Mouse (Mus musculus) naive thymus-derived CD4-positive, alpha-beta T cell, adult 2 months (primary cell): ENCODE results near the gene Npvf.

ENCODE experiments used
- DNase-seq: peaks from one replicate; pipeline ENCODE4 v3.0.0-alpha.2; 2011; ENCODE audit warnings: low read depth

Npvf gene

DNA sequence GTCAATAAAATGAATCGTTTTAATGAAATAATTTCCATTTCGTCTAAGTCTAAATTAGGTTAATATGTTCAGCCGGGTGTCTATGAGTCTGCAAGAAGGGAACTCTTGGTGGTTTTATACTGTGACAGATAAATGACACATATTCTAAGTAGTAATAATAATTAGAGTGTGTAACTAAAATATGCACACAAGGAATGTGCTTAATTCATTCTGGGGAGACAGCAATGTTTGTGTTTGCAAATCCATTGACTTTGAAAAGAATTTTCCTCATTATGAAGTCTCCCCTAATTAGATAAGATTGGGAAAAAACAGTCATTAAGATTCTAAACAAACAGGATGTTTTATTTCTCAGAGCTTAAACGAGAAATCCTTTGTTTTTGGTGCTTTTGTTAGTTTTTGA, at the start of gene Npvf:
Gene Npvf, minus strand, starts transcription at position 84 of the 400 bp plus-strand sequence.
- DNase-seq = no peak

DNA sequence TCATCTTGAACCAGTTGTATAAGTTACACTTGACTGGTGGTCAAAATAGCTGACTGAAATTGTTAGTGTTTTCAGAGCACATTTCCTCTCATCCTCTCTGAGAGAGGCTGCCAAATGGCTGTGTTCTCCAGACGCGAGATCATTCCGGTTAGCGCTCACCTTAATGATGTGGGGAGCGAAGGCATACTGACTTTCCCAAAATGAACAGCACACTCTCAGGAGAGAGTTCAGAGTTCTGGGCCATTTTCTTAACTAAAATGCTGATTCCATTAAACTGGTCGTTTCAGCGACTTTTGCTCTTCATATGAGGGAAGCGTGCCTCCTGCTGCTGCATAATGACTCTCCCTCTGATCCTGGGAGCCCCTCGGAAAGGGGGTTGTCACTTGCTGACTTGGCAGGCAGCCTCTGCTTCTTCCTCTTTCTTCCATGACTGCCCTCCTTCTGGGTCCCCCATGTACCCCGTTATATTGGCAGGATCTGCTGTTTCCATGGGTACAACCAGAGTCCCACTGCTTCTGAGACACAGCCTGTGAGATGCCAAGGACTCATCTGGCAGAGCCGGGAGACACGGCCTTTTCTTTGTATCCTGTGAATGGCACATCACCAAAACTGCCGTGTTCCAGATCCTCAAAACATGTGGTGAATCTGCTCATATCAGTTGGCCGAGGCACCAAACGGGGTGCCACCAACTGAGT, 35.0 kb upstream of the Npvf start:
- DNase-seq = no peak

DNA sequence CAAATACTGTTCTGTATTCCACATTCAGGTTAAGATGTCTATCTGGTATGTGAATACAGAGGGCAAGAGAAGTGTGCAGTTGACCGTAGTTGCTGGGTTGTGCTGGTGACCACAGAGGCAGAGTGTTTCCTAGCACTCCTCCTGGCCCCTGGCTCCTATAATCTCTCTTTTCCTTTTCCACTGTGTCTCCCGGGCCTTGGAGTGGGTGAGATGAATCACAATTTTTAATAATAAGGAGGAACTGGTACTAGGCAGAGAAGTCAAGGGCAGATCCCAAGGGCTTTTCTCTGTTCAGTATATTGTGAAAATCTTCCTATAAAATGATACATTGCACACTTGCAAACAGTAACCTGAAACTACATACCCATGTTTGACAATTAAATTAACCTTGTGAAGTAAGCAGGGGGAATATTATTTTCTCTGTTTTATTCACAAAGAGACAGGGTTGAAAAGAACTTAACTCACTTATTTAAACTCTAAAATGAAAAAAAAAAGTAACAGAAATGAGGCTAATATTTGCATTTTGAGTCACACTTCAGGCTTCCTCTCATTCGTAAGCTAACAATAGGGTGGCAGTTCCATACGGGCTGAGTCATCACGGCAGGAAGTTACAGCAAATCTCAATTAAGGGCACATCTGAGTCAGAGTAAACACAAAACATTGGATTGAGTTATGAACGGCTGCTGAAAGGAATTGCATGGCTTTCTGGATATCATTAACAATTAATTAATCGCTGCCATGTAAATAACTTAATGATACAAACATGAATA, 30.6 kb upstream of the Npvf start:
- DNase-seq = no peak

DNA sequence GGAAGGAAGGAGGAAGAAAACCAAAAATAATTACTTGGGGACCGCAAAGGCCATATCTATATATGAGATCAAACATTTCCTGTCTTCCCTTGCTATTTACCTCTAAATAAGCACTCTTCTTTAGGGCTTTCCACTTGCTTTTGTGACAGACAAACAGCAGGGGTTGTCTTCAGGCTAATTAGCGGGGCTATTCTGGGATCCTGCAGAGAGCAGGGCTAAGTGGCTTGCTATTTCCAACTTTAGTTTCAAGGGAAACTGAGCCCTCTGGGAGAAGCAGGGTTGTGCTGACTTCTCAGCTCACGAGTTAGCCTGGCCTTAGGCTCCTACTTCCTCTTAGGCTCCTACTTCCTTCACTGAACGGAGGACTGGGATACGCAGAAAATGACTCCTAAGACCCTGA, 27.3 kb upstream of the Npvf start:
- no peak for DNase-seq

DNA sequence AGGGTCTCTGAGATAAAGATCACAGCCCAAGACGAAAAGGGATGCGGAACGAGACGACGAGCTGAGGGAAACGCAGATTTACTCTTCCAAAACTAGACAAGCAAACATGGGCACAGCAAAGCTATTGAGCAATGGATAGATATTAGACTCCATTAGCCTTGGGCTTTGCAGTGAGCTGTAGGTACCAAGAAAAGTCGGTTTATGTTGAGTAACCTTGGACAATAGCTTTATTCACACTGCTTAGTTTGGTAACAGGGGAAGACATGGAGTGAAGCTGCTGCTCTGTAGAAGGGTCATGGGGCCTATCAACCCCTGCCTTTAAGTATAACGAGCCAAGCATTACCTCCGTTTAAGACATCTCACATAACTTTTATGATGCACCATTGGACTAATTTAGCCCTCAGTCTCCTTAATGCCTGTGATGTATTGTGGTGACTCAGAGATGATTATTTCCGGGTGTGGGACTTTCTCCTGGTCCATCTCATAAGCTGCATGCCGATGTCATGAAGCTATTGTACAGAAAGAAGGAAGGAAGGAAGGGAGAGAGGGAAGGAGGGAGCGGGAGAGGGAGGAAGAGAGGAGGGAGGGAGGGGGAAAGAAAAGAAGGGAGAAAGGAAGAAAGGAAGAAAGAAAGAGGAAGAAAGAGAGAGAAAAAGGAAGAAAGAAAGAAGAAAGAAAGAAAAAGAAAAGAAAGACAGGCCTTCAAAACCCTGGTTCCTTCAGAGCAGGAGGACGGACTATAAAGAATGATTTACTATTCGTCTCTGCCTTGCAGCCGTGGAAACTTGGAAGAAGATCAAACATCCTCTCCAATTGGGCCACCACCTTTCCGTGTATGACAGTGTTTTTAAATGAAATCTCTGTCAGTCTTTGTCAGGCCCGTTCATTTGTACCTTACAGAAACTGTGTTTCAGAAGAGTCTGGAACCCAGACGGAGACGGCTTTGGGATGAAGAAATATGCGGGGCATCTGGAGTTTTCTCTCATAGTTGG, 26.3 kb upstream of the Npvf start:
- no peak for DNase-seq

DNA sequence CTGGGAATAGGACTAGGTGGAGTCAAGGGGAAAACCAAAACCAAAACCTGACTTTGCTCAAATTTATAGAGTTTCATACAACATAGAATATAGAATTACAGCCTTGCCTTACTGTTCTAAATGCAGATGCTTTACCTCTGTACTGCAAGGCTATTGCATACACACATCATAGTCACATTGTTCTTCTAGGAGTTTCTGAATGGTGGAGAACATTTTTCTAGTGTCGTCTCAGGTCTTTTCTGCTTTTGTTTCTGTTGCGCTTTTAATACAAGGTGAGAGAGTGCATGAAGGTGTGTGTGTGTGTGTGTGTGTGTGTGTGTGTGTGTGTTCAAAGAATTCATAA, 25.2 kb upstream of the Npvf start:
- DNase-seq = no peak

DNA sequence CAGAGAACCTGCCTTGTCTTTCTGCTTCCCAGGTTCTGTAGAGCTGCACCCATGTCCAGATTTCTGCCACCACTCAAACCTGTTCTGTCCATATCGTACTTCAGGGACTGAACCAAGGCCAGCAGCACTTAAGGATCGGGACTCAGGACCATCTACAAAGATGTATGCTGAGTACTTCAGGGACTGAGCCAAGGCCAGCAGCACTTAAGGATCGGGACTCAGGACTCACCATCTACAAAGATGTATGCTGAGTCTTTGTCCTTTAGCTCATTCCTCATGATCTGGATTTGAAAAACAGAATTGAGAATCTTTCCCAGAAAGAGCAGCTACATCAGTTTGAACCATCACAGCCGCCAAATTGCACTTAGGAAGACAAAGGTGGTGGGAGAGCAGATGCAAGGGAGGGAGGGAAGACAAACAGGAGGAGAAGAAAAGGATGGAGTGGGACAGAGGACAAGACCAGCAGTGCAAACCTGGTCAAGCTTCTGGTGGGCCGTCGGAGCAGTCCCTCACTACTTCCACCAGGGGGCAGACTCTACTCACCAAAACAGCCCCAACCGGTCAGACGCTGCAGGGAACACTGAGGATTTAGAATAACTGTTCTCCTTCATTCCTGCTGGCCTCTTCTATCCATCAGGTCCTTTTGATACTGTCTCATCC, 24.7 kb upstream of the Npvf start:
- DNase-seq = peak; percentile 54

DNA sequence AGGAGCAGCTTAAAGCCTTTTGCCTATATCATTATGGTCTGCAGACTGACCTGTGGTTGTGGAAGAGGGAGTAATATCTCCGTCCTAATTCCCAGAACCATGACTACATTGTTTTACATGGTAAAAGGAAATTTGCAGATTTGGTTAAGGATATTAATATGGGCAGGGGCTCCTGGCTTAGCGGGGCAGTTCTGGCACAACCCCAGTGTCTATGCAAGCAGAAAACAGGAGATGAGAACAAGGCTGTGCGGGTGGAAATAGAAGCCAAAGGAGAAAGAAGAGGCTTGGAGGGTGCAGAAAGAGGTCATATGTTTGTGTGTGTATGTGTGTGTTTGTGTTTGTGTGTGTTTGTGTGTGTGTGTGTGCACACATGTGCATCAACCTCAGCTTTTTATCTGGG, 17.0 kb upstream of the Npvf start:
- DNase-seq = no peak

DNA sequence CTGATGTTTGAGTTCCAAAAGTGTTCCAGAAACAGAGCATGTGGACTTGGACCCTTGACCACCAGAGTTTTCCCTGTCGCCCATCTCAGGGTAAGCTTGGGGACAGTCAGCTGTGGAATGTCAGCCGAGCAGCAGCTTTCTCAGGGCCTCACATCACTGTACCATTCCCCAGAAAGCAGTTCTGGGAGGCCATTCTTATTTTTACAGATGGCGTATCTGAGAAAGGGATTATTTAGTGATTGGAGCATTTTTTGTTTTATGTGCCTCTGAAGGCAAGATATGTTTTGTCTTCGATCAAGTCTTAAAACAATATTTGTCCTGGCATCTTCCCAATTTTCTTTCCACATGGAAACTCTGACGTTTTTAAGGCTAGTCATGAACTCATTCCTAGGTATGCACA, 12.7 kb upstream of the Npvf start:
- DNase-seq = no peak

DNA sequence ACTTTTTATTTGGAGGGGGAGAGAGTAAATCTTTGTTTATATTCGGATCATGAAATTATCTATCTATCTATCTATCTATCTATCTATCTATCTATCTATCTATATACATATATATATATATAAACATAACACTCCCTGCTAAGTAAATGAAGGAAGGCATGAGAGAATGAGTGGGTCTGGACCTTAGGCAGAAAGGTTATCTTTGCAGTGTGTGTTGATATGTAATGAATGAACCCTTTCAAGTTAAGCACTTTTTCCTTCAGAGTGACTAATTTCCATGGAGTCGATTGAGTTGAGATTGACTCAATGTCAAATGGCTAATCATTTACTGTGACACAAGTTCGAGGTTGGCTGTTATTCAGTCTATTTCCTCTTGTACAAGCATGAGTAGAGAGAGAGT, 10.8 kb upstream of the Npvf start:
- DNase-seq = no peak

DNA sequence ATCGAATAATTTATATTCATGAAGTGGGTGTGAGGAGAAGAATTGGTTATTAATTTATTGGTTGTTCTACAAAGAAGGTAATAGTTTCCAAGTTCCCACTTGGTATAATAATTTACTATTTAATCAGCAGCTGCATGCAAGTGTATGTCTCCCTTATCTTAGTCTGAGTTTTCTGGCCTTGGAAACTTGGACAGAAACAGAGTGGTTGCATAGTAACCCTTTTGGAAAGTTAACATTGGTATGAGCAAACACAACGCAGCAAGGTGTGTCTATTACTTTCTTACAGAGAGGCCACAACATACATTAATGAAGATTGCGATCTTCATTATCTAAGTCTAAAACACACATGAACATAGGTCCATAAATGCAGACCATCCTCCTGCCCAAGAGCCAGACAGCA, 10.0 kb upstream of the Npvf start:
- DNase-seq = no peak

DNA sequence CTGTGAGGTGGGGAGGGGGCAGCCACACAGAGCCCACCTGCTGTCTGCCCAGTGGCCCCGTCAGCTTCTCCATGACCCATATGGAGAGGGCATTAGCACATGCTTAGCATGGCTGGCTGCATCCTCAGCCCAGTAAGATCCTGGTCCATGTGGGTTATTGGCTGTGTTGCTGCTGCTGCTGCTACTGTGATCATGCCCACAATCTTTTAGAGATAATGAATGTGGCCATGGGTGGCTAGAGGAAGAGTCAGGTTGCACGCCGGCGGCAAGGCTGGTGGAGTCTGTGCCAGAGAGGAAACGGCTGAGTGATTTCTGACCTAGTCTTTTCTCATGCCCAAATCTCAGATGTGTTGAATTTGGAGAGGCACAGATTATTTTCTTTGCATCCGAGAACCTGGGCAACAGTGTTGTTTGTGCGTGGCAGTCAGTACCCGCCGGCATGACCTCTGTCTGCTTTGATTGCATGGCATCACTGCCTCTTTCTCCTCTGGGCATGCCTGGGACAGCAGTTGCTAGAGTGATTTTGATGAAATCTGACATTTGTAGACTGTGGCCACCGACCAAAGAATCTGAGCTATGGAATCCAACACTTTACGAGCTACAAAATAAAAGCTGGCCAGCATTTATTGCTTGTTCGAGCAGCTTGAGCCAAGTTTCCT, 8.8 kb upstream of the Npvf start:
- no peak for DNase-seq

DNA sequence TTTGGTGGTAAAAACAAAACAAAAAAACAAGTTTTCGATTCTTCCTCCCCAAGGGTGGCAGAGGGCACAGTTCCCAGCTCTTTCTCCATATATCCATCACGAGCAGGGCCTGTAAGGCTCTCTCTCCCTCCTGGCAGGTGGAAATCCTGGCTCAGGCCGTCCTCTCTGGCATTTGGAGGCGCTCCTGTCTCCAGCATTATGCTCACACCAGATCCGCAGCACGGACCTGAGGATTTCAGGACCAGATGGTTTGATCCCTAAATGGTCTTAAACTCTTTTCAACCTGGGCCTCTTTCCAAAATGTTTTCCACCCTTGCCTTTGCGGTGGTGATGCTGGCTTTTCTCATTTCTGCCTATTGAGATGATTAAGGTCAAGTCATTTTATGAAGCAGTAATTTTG, 7.5 kb upstream of the Npvf start:
- DNase-seq = no peak

DNA sequence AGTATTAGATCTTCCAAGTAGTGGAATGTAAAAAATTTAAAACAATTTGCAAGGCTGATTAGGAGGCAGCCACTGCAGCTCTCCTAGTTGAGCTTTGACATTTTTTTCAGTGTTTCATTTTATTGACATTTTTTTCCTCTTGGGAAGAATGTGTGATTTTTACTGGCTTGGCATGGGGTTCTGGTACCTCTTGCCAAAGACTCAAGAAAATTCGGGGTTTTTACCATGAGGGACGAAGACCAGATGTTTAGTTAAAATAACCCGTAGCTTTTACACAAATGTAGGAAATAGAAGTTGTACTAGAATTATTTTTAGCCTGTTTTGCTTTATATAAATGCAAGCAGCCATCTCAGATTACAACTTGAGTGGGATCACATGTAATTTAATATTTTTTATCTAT, 4.2 kb upstream of the Npvf start:
- DNase-seq = no peak

DNA sequence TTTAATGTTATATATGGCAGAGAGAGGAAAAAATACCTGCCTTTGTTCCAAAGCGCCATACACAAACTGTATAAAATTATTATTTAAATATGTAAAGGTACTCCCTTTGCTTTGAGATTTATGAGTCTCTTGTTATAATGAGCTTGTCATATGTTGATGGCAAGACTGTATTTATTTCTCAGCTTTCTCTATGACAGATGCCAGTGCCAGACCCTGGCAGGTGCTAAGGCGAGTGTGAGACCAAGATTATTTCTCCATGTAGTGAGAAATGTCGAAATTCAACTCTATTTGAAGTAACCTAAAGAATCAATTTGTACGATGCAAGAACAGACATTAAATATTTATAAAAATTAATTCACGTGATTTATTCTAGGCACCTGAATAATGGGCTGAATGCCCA, 3.8 kb upstream of the Npvf start:
- DNase-seq = no peak

DNA sequence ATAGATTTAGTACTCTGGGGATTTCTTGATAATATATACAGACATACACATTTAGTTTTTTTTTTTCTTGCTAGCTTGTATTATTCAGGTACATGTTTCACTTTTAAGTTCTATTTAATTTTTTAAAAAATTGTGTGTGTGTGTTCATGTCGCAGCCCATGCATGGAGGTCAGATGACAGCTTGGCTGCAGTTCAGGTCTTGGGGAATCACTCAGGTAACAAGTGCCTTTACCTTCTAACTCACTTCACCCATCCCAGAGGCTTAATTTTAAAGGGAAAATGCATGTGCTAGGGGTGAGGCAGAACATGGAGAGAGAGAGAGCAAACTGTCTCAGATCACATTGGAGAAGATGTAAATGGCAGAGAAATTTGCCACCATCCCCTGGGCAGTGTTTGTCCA, 2.2 kb upstream of the Npvf start:
- no peak for DNase-seq

DNA sequence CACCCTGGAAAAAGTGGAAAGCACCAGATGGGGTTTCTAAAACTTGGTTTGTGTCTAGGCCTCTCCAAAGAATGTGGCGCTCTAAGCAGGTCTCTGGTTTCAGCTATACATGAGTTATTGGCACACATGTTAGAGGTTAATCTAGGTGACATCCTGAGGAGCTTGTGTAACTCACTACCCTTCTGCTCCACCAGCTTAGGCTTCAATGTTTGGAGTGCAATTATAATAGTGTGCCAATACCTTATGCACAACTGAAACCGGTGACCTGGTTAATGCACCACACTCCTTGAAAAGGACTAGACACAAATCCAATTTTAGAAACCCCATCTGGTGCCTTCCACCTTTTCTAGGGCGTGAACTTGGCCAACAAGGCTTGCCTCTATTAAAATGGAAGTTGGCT, 1.7 kb upstream of the Npvf start:
- no peak for DNase-seq

DNA sequence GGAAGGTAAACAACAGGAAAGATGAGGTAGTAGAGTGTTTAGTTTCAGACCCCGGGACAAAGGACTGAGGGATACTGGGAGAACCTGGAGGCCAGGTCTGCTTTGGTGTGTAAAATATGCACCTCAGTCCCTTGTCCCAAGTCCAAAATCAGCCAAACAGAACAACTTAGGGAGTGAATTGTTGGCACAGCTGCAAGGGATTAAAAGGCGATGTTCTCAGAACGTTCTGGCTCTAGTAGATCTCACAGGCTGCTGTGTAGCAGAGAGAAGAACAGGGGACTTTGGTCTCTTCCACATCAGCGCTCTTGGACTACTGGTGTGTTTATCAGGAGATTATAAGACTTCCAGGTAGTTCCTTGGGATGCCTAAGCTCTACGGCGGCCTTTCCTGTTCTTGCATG, 6.6 kb downstream of the Npvf start:
- DNase-seq = no peak

DNA sequence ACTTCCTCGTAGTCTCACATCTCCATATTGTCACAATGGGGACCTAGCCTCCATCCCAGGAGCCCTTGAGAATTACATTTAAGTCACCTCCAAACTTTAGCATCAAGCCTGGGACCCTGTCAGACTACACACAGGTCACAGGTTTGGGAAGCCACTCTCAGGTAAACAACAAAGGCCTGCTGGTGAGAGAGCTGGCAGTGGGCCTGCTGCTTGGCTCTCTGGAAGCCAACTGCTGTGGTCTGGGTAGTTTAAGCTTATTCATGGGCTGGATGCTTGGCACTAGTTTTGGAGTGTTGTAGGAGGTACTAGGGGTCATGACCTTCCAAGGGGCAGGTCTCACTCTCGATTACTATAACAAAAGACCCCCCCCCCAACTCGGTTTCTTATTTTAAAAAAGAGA, 7.6 kb downstream of the Npvf start:
- no peak for DNase-seq

DNA sequence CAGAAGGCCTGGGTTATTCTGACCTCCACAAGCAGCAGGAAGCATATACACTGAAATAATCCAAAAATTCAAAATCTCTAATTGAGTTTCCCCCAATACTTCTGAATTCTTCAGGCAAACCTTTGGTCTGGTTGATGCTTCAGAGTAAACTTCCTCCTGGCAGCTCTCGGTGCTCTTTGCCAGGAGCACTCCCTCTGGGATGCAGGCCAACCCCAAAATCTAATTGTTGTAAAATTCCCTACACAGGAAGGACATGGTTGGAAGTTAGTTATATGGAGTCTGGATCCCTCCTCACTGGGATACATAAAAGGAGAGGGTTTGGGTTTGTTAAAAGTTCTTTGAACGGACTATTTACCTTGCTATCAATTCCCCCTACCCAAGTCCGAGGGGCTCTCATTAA, 9.5 kb downstream of the Npvf start:
- DNase-seq = no peak

DNA sequence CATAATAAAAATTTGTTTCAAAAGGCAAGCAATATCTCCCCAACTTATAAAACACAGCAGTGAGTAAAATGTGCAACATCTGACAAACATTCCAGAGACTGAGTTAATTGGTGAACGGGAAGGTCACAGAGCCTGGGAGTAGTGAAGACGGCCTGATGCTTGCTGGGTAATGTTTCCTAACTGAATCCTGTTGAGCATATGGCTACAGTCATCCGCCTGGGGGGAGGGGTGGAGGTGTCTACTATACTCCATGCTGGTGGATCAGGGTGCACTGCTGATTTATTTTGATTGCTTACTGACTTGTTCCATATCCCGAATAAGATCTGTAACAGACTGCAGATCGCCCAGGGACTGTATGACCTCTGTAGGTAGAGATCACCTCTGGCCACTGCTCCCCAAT, 12.3 kb downstream of the Npvf start:
- no peak for DNase-seq

DNA sequence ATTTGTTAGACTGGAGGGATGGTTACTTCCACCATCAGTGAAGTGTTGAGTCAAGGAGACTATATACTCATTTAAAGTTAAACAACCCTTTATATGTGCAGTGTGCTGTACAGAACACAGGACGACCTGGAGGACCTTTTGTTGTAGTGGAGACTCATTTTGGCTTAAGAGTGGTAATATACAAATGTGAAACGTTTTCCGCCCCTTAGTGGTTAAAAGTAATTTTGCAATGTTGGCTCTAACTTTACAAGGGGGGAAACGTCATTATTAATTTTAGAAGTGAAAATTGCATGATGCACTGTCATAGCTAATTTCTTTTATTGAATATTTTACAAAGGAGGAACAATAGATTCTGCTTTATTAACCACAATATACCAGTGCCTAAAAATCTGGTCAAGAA, 13.9 kb downstream of the Npvf start:
- no peak for DNase-seq
